Mouse (Mus musculus): ENCODE results near the gene Bco1. TPM values are rescaled to one million over a fixed set of nuclear protein-coding genes. Genes with fewer than 3 reads are reported as not detected.

Bco1 gene
- polyA plus RNA-seq, 1 experiment from 2014 or later: 0.25 TPM

DNA sequence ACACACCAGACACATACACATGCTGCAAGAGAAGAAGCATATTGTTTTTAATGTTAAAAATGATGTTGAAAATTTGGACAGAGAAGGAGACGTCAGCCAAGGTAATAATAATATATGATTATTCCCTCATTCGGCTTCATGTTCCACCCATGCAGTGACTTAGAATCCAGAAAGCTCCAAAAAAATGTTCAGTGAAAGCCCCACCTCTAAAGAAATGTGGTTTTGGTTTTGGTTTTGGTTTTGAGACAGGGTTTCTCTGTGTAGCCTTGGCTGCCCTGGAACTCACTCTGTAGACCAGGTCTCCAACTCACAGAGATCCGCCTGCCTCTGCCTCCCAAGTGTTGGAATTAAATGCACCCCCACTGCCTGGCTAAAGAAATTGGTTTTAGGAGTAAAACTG lies 30.2 kb downstream of the Bco1 start:
- ATAC-seq (ENCODE audit: low read depth): no peak
- H3K4me3 ChIP-seq (ENCODE audit: low read depth, low read length): no peak overlapping the region
- H3K4me1 ChIP-seq (ENCODE audit: control insufficient read depth, insufficient read depth, low read length): no peaks in the 10 kb centered on the region
- H3K36me3 ChIP-seq (ENCODE audit: control insufficient read depth, insufficient read depth, low read length): no peaks in the 10 kb centered on the region
- H3K9ac ChIP-seq (replicated peaks; ENCODE audit: low read depth, low read length): no peak overlapping the region
- no peaks in the 10 kb centered on the region for H3K27me3 ChIP-seq (ENCODE audit: control insufficient read depth, insufficient read depth, low read length)
- H3K27ac ChIP-seq (ENCODE audit: low read depth, low read length): no peak overlapping the region
- no peak overlapping the region for H3K4me2 ChIP-seq (ENCODE audit: low read depth, low read length)
- WGBS: 91% methylated on average over 3 of the region's 3 CpGs
- no peaks in the 10 kb centered on the region for H3K9me3 ChIP-seq (ENCODE audit: control insufficient read depth, low read length)

DNA sequence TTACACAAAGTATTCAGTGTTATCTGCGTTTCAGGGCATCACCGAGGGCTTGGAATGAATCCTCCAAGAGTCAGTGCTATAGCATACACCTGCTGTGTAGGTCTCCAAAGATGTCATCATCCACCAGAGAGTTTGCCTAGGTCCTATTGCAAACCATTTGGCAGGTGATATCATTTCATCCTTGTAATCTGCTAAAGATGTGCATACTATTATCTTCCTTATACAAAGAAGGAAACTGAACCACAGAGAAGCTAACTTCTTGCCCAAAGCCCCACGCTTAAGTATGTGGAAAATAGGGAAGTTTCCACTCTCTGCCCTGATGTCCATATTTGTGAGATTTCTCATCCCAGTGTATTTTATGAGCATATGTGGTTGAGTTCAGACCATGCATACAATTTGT lies 30.8 kb downstream of the Bco1 start:
- Histone ChIP-seq H3K9me3 (ENCODE audit: control insufficient read depth, low read length) (no peaks in the 10 kb centered on the region), H3K27me3 (ENCODE audit: control insufficient read depth, insufficient read depth, low read length) (no peaks in the 10 kb centered on the region), H3K9ac (replicated peaks; ENCODE audit: low read depth, low read length) (no peak overlapping the region), H3K4me3 (ENCODE audit: low read depth, low read length) (no peak overlapping the region), H3K27ac (ENCODE audit: low read depth, low read length) (no peak overlapping the region), H3K4me2 (ENCODE audit: low read depth, low read length) (no peak overlapping the region), H3K4me1 (ENCODE audit: control insufficient read depth, insufficient read depth, low read length) (no peaks in the 10 kb centered on the region), H3K36me3 (ENCODE audit: control insufficient read depth, insufficient read depth, low read length) (no peaks in the 10 kb centered on the region)
- no peak for ATAC-seq (ENCODE audit: low read depth)
- WGBS: 92% methylated on average over 3 of the region's 3 CpGs

DNA sequence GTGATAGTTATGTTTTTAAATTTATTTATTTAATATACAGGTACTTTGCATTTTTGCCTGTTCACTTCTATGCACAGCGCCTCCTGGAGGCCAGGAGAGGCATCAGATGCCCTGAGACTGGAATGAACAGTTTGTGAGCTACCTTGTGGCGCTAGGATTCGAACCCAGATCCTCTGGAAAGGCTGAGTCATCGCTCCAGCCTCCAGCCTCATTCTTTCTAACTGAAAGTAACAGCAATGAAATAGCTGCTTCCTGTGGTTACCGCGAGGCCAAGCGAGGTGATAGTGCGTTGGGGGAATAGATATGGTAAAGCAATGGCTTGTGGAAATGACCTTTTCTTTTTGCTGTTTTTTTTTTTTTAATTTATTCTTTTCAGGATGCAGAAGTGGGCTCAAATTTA lies 31.4 kb downstream of the Bco1 start:
- no peak for ATAC-seq (ENCODE audit: low read depth)
- H3K9ac ChIP-seq (replicated peaks; ENCODE audit: low read depth, low read length): no peak overlapping the region
- no peaks in the 10 kb centered on the region for H3K27me3 ChIP-seq (ENCODE audit: control insufficient read depth, insufficient read depth, low read length)
- H3K9me3 ChIP-seq (ENCODE audit: control insufficient read depth, low read length): no peaks in the 10 kb centered on the region
- no peak overlapping the region for H3K27ac ChIP-seq (ENCODE audit: low read depth, low read length)
- no peaks in the 10 kb centered on the region for H3K4me1 ChIP-seq (ENCODE audit: control insufficient read depth, insufficient read depth, low read length)
- no peak overlapping the region for H3K4me2 ChIP-seq (ENCODE audit: low read depth, low read length)
- H3K4me3 ChIP-seq (ENCODE audit: low read depth, low read length): no peak overlapping the region
- 86% methylated on average over 8 of the region's 8 CpGs for WGBS
- H3K36me3 ChIP-seq (ENCODE audit: control insufficient read depth, insufficient read depth, low read length): no peaks in the 10 kb centered on the region

GRCm38 (mm10) chr8:117133702-117134101 lies 38.0 kb downstream of the Bco1 start:
- H3K36me3 ChIP-seq (ENCODE audit: control insufficient read depth, insufficient read depth, low read length): no peaks in the 10 kb centered on the region
- H3K27me3 ChIP-seq (ENCODE audit: control insufficient read depth, insufficient read depth, low read length): no peaks in the 10 kb centered on the region
- no peaks in the 10 kb centered on the region for H3K4me1 ChIP-seq (ENCODE audit: control insufficient read depth, insufficient read depth, low read length)
- no peak for ATAC-seq (ENCODE audit: low read depth)
- no peak overlapping the region for H3K4me2 ChIP-seq (ENCODE audit: low read depth, low read length)
- WGBS: 95% methylated on average over 3 of the region's 3 CpGs
- H3K9me3 ChIP-seq (ENCODE audit: control insufficient read depth, low read length): no peaks in the 10 kb centered on the region
- no peak overlapping the region for H3K4me3 ChIP-seq (ENCODE audit: low read depth, low read length)
- no peak overlapping the region for H3K9ac ChIP-seq (replicated peaks; ENCODE audit: low read depth, low read length)
- no peak overlapping the region for H3K27ac ChIP-seq (ENCODE audit: low read depth, low read length)

DNA sequence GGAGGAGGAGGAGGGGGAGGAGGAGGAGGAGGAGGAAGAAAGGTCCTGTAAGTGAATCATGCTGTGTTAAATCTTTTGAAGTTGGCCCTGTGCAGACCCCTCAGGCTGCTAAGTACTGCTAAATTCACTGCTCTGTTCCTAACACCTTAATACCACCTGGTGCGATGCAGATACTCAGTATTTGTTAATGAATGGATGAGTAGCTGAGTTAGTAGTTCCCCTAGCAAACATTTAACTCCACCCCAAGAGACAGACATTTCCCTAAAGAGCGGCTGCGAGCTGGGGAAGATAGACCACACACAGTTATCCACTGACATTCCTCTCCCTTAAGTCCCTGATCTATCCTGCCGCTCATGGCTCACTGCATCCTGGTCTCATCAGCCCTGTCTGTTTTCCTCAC lies 40.7 kb downstream of the Bco1 start:
- no peak overlapping the region for H3K4me3 ChIP-seq (ENCODE audit: low read depth, low read length)
- H3K4me2 ChIP-seq (ENCODE audit: low read depth, low read length): no peak overlapping the region
- H3K27me3 ChIP-seq (ENCODE audit: control insufficient read depth, insufficient read depth, low read length): no peaks in the 10 kb centered on the region
- no peaks in the 10 kb centered on the region for H3K36me3 ChIP-seq (ENCODE audit: control insufficient read depth, insufficient read depth, low read length)
- ATAC-seq (ENCODE audit: low read depth): no peak
- no peaks in the 10 kb centered on the region for H3K9me3 ChIP-seq (ENCODE audit: control insufficient read depth, low read length)
- no peak overlapping the region for H3K9ac ChIP-seq (replicated peaks; ENCODE audit: low read depth, low read length)
- no peaks in the 10 kb centered on the region for H3K4me1 ChIP-seq (ENCODE audit: control insufficient read depth, insufficient read depth, low read length)
- 20% methylated on average over 4 of the region's 4 CpGs for WGBS
- no peak overlapping the region for H3K27ac ChIP-seq (ENCODE audit: low read depth, low read length)

DNA sequence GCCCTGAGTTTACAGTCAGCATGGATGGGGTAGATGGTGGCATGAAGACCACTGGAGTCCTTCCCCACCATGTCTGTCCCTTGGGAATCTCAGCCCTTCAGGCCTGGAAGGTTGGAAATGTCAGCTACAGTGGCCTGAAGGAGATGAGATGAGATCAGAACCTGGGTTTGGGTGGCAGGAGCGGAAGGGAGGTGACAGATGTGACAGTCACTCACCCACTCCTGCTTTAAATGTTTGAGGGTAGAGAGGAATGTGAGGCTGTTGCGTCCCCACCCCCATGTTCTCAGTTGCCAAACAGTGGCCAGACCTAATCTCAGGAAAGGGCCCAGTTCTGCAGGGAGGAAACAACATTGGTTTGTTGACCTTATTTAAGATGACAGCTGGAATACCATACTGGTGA lies 41.1 kb downstream of the Bco1 start:
- no peak overlapping the region for H3K27ac ChIP-seq (ENCODE audit: low read depth, low read length)
- no peak for ATAC-seq (ENCODE audit: low read depth)
- H3K9ac ChIP-seq (replicated peaks; ENCODE audit: low read depth, low read length): no peak overlapping the region
- no peaks in the 10 kb centered on the region for H3K36me3 ChIP-seq (ENCODE audit: control insufficient read depth, insufficient read depth, low read length)
- WGBS: 65% methylated on average over 2 of the region's 2 CpGs
- H3K4me1 ChIP-seq (ENCODE audit: control insufficient read depth, insufficient read depth, low read length): no peaks in the 10 kb centered on the region
- no peaks in the 10 kb centered on the region for H3K9me3 ChIP-seq (ENCODE audit: control insufficient read depth, low read length)
- H3K27me3 ChIP-seq (ENCODE audit: control insufficient read depth, insufficient read depth, low read length): no peaks in the 10 kb centered on the region
- no peak overlapping the region for H3K4me3 ChIP-seq (ENCODE audit: low read depth, low read length)
- H3K4me2 ChIP-seq (ENCODE audit: low read depth, low read length): no peak overlapping the region

GRCm38 (mm10) chr8:117137357-117137756 lies 41.7 kb downstream of the Bco1 start:
- Histone ChIP-seq H3K27me3 (ENCODE audit: control insufficient read depth, insufficient read depth, low read length) (no peaks in the 10 kb centered on the region), H3K27ac (ENCODE audit: low read depth, low read length) (no peak overlapping the region), H3K4me2 (ENCODE audit: low read depth, low read length) (no peak overlapping the region), H3K9me3 (ENCODE audit: control insufficient read depth, low read length) (no peaks in the 10 kb centered on the region), H3K36me3 (ENCODE audit: control insufficient read depth, insufficient read depth, low read length) (no peaks in the 10 kb centered on the region), H3K4me1 (ENCODE audit: control insufficient read depth, insufficient read depth, low read length) (no peaks in the 10 kb centered on the region), H3K4me3 (ENCODE audit: low read depth, low read length) (no peak overlapping the region), H3K9ac (replicated peaks; ENCODE audit: low read depth, low read length) (no peak overlapping the region)
- no peak for ATAC-seq (ENCODE audit: low read depth)
- WGBS: 76% methylated on average over 11 of the region's 11 CpGs

- WGBS: 94% methylated on average over 6 of the region's 6 CpGs
- Histone ChIP-seq H3K27me3 (ENCODE audit: control insufficient read depth, insufficient read depth, low read length) (no peaks in the 10 kb centered on the region), H3K4me1 (ENCODE audit: control insufficient read depth, insufficient read depth, low read length) (no peaks in the 10 kb centered on the region), H3K4me3 (ENCODE audit: low read depth, low read length) (no peak overlapping the region), H3K4me2 (ENCODE audit: low read depth, low read length) (no peak overlapping the region), H3K36me3 (ENCODE audit: control insufficient read depth, insufficient read depth, low read length) (no peaks in the 10 kb centered on the region), H3K9ac (replicated peaks; ENCODE audit: low read depth, low read length) (no peak overlapping the region), H3K27ac (ENCODE audit: low read depth, low read length) (no peak overlapping the region), H3K9me3 (ENCODE audit: control insufficient read depth, low read length) (no peaks in the 10 kb centered on the region)
- no peak for ATAC-seq (ENCODE audit: low read depth)
Measured at GRCm38 (mm10) chr8:117148520-117148919, 52.9 kb downstream of the Bco1 start.

DNA sequence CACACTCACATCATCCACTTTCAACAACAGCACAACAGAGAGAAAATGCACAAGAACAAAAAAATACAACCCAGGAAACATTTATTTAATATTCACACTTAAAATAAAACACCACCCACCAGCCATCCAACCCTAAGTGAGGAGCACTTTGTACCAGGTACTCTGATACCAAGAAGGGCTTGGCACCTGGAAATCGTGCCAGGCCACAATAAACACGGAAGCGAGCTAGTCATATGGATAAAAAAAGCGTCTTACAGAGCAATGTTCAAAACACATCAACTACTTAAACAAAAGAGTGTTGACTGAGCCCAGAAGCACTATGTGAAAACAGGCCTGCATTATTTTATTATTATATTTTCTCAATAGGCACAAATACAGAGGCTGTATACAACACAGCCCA lies 60.5 kb downstream of the Bco1 start:
- Histone ChIP-seq H3K4me1 (ENCODE audit: control insufficient read depth, insufficient read depth, low read length) (peaks cover 20% of the 10 kb centered on the region), H3K4me3 (ENCODE audit: low read depth, low read length) (no peak overlapping the region), H3K9ac (replicated peaks; ENCODE audit: low read depth, low read length) (no peak overlapping the region), H3K27me3 (ENCODE audit: control insufficient read depth, insufficient read depth, low read length) (no peaks in the 10 kb centered on the region), H3K9me3 (ENCODE audit: control insufficient read depth, low read length) (no peaks in the 10 kb centered on the region), H3K4me2 (ENCODE audit: low read depth, low read length) (no peak overlapping the region), H3K36me3 (ENCODE audit: control insufficient read depth, insufficient read depth, low read length) (no peaks in the 10 kb centered on the region), H3K27ac (ENCODE audit: low read depth, low read length) (no peak overlapping the region)
- no peak for ATAC-seq (ENCODE audit: low read depth)
- WGBS: 91% methylated on average over 4 of the region's 4 CpGs
